Mouse (Mus musculus): Measurements from ENCODE around the gene Krt32.

DNA sequence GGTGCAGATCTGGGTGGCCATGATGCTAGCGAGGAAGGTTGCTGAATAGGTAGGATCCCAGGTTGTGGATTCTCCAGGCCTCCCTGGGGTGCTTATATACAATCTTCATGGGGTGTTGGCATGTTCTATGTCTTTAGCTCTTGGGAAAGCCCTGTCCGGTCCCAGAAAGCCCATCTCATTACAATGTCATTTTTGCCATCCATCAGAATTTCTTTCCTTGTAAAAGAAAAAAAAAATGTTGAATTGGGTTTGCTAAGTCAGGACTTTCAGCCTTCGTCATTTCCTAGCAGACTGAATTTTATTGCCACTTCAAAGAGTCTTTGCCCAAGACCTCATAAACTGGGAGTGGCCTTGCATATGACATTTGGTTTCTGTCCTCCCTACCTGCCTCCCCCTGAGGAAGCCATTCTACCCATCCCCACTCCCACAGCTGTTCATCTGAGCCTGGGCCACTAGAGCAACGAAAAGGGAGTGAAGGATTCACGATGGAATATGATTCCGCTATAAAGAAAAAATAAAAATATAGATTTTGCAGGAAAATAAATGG lies 17.6 kb upstream of the Krt32 start, which contains the start of gene Krt36:
- no peak for TF ChIP-seq TAL1 (IDR thresholded peaks at IDR 0.05; ENCODE audit: low read length)
- no peak for TF ChIP-seq GATA1 (IDR thresholded peaks at IDR 0.05; ENCODE audit: low read length)
